10 mouse cellular contexts compared by ENCODE assay signal in the genomic region with DNA sequence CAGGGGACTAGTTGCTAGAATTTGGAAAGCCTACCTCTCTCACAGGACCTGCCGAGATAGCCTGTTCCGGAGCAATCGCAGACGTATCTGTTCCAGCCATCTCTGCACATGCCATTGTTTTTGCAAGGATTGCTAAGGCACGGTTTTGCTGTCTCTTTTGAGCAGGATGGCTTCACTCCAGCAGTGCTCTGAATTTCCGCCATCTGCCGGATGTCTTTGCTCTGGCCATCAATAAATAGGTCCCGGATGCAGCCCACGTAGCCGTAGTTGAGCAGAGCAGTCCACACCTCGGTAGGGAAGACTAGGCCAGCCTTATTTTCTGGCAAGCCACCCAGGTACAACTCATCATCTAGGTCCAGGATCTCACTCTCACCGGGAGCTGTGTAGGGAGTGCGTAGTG.
DNase-seq lines count a peak whose midpoint lies in the region; ATAC-seq lines count a peak whose summit lies in the region.
"Had no signal": no experiment of that assay in that cellular context is flagged by ENCODE, and none has a peak within 500 bp of the region (broad histone marks: within the 10 kb centered on the region; RNA-seq: fewer than 3 reads in every experiment).

No protein-coding gene starts in this region.

- ATAC-seq in hindbrain, embryonic 15.5 days (ENCODE audit: low FRiP score, low read depth), result no peak

- WGBS in hindbrain, embryonic 15.5 days, result 61% methylated on average over 13 of the region's 13 CpGs
- 83% methylated on average over 13 of the region's 13 CpGs for whole genome bisulfite sequencing in limb, embryonic 10.5 days

- no peak overlapping the region for H3K4me2 ChIP-seq in hindbrain, embryonic 15.5 days
- H3K4me2 ChIP-seq: limb, embryonic 12.5 days; stomach, embryonic 15.5 days had no signal

- H3K27ac ChIP-seq in hindbrain, embryonic 15.5 days (replicated peaks), result peak overlapping the region; percentile 21; the same call in 1 of the 2 replicates
- H3K27ac ChIP-seq in limb, embryonic 10.5 days, result no peak overlapping the region
- H3K27ac ChIP-seq: limb, embryonic 12.5 days; stomach, embryonic 15.5 days had no signal

- H3K27me3 ChIP-seq in hindbrain, embryonic 15.5 days, result no peaks in the 10 kb centered on the region
- no peaks in the 10 kb centered on the region for H3K27me3 ChIP-seq in limb, embryonic 10.5 days (ENCODE audit: low read depth, poor library complexity, severe bottlenecking)
- H3K27me3 ChIP-seq: limb, embryonic 12.5 days; stomach, embryonic 15.5 days had no signal

- DNase-seq in kidney, adult 11 months, result peak; percentile 4
- DNase-seq in kidney, adult 9 months, result no peak
- DNase-seq in cerebellum, adult 18-20 months, result peak; percentile 84 to 88
- peak; percentile 56 for DNase-seq in left cerebral cortex, postnatal 4 days
- DNase-seq in adrenal gland, adult (ENCODE audit: inconsistent age in 2 of 2, low spot score in 1 of 2), result no peak
- DNase-seq in thymus, postnatal 4 days, result no peak
- DNase-seq in limb, embryonic 10.5 days (ENCODE audit: low spot score), result no peak

- H3K9ac ChIP-seq in hindbrain, embryonic 15.5 days, result no peak overlapping the region
- H3K9ac ChIP-seq: limb, embryonic 12.5 days; stomach, embryonic 15.5 days had no signal

- peaks cover 7% of the 10 kb centered on the region for H3K4me1 ChIP-seq in hindbrain, embryonic 15.5 days (replicated peaks)
- no peaks in the 10 kb centered on the region for H3K4me1 ChIP-seq in limb, embryonic 10.5 days
- H3K4me1 ChIP-seq: limb, embryonic 12.5 days; stomach, embryonic 15.5 days had no signal

- H3K36me3 ChIP-seq in hindbrain, embryonic 15.5 days, result no peaks in the 10 kb centered on the region
- no peaks in the 10 kb centered on the region for H3K36me3 ChIP-seq in limb, embryonic 10.5 days
- H3K36me3 ChIP-seq: limb, embryonic 12.5 days; stomach, embryonic 15.5 days had no signal

- no peak overlapping the region for H3K4me3 ChIP-seq in hindbrain, embryonic 15.5 days
- no peak overlapping the region for H3K4me3 ChIP-seq in limb, embryonic 10.5 days
- H3K4me3 ChIP-seq: limb, embryonic 12.5 days; stomach, embryonic 15.5 days had no signal

- intact Hi-C loops in left cerebral cortex, postnatal 4 days (cut with DNase I), result loop anchor here (5.0 to 10.0 kb wide), 2 partner anchors 175 to 462 kb away; a partner anchor contains a TSS

- no peaks in the 10 kb centered on the region for H3K9me3 ChIP-seq in hindbrain, embryonic 15.5 days
- no peaks in the 10 kb centered on the region for H3K9me3 ChIP-seq in limb, embryonic 10.5 days (replicated peaks)
- H3K9me3 ChIP-seq: limb, embryonic 12.5 days; stomach, embryonic 15.5 days had no signal

Comparison
In these comparisons a context has a peak if more than half of its experiments do, and no peak if none do; other contexts are left out.
1. DNase-seq: peak in kidney, adult 11 months (single experiment), cerebellum, adult 18-20 months (2 of 2) and left cerebral cortex, postnatal 4 days (single experiment); none in kidney, adult 9 months (single experiment), adrenal gland, adult (0 of 2), thymus, postnatal 4 days (single experiment) and limb, embryonic 10.5 days (single experiment).